Mouse (Mus musculus) E14TG2a.4 (cell line): ENCODE measurements around the gene Zfp697.
"Not testable (repeated sequence)": the region's sequence is repeated elsewhere in the genome, so short reads cannot be mapped to it uniquely, and the experiment has no call there.

Experiments
- H3K27me3 ChIP-seq: 2 replicates; pipeline ENCODE4 v1.6.1; 2014; ENCODE audit warnings: low read length, control low read depth; ENCODE audit not compliant: insufficient read depth
- H3K36me3 ChIP-seq: 2 replicates; pipeline ENCODE4 v1.6.1; 2014; ENCODE audit warnings: low read length, control low read depth; ENCODE audit not compliant: insufficient read depth
- H3K4me1 ChIP-seq: replicated peaks from 2 replicates; pipeline ENCODE4 v1.6.1; 2014; ENCODE audit warnings: low read depth, low read length, control low read depth
- H3K4me3 ChIP-seq: replicated peaks from 2 replicates; pipeline ENCODE4 v1.5.1; 2014; ENCODE audit warnings: mild to moderate bottlenecking, low read length
- H3K9me3 ChIP-seq: 2 replicates; pipeline ENCODE4 v1.6.1; 2014; ENCODE audit warnings: low read length, control low read depth

Zfp697 gene

GRCm38 (mm10) chr3:98471057-98471456, 88.8 kb downstream of the Zfp697 start:
- not testable (repeated sequence) for H3K9me3 ChIP-seq, H3K4me1 ChIP-seq, H3K4me3 ChIP-seq, H3K27me3 ChIP-seq, H3K36me3 ChIP-seq

GRCm38 (mm10) chr3:98471499-98471898, 89.2 kb downstream of the Zfp697 start:
- H3K27me3 ChIP-seq, H3K36me3 ChIP-seq, H3K4me1 ChIP-seq, H3K4me3 ChIP-seq, H3K9me3 ChIP-seq: not testable (repeated sequence)

- not testable (repeated sequence) for H3K9me3 ChIP-seq, H3K4me1 ChIP-seq, H3K4me3 ChIP-seq, H3K36me3 ChIP-seq, H3K27me3 ChIP-seq
Measured at GRCm38 (mm10) chr3:98494184-98494583, 111.9 kb downstream of the Zfp697 start.

GRCm38 (mm10) chr3:98495055-98495454, 112.8 kb downstream of the Zfp697 start:
- not testable (repeated sequence) for H3K4me3 ChIP-seq, H3K4me1 ChIP-seq, H3K9me3 ChIP-seq, H3K36me3 ChIP-seq, H3K27me3 ChIP-seq

GRCm38 (mm10) chr3:98496762-98497161, 114.5 kb downstream of the Zfp697 start:
- H3K4me3 ChIP-seq, H3K36me3 ChIP-seq, H3K27me3 ChIP-seq, H3K4me1 ChIP-seq, H3K9me3 ChIP-seq: not testable (repeated sequence)

- not testable (repeated sequence) for H3K4me1 ChIP-seq, H3K4me3 ChIP-seq, H3K36me3 ChIP-seq, H3K27me3 ChIP-seq, H3K9me3 ChIP-seq
Measured at GRCm38 (mm10) chr3:98497401-98497800, 115.1 kb downstream of the Zfp697 start.

- H3K27me3 ChIP-seq, H3K4me3 ChIP-seq, H3K9me3 ChIP-seq, H3K4me1 ChIP-seq, H3K36me3 ChIP-seq: not testable (repeated sequence)
Measured at GRCm38 (mm10) chr3:98507229-98507628, 125.0 kb downstream of the Zfp697 start.

GRCm38 (mm10) chr3:98510414-98510813, 128.2 kb downstream of the Zfp697 start, which contains the start of gene Hsd3b4:
Gene Hsd3b4 (minus strand): TSS chr3:98510514.
- not testable (repeated sequence) for H3K27me3 ChIP-seq, H3K36me3 ChIP-seq, H3K4me1 ChIP-seq, H3K4me3 ChIP-seq, H3K9me3 ChIP-seq

- not testable (repeated sequence) for H3K4me1 ChIP-seq, H3K9me3 ChIP-seq, H3K36me3 ChIP-seq, H3K4me3 ChIP-seq, H3K27me3 ChIP-seq
Measured at GRCm38 (mm10) chr3:98522779-98523178, 140.5 kb downstream of the Zfp697 start.

- not testable (repeated sequence) for H3K27me3 ChIP-seq, H3K4me1 ChIP-seq, H3K4me3 ChIP-seq, H3K9me3 ChIP-seq, H3K36me3 ChIP-seq
Measured at GRCm38 (mm10) chr3:98524552-98524951, 142.3 kb downstream of the Zfp697 start.

- H3K27me3 ChIP-seq, H3K4me1 ChIP-seq, H3K36me3 ChIP-seq, H3K4me3 ChIP-seq, H3K9me3 ChIP-seq: not testable (repeated sequence)
Measured at GRCm38 (mm10) chr3:98524978-98525377, 142.7 kb downstream of the Zfp697 start.

GRCm38 (mm10) chr3:98547641-98548040, 165.4 kb downstream of the Zfp697 start:
- H3K4me1 ChIP-seq, H3K27me3 ChIP-seq, H3K36me3 ChIP-seq, H3K4me3 ChIP-seq, H3K9me3 ChIP-seq: not testable (repeated sequence)

- H3K9me3 ChIP-seq, H3K4me1 ChIP-seq, H3K4me3 ChIP-seq, H3K27me3 ChIP-seq, H3K36me3 ChIP-seq: not testable (repeated sequence)
Measured at GRCm38 (mm10) chr3:98548495-98548894, 166.2 kb downstream of the Zfp697 start.

GRCm38 (mm10) chr3:98550215-98550614, 168.0 kb downstream of the Zfp697 start:
- H3K27me3 ChIP-seq, result not testable (repeated sequence)

GRCm38 (mm10) chr3:98550832-98551231, 168.6 kb downstream of the Zfp697 start:
- not testable (repeated sequence) for H3K27me3 ChIP-seq, H3K36me3 ChIP-seq, H3K4me3 ChIP-seq, H3K9me3 ChIP-seq, H3K4me1 ChIP-seq

More at GRCm38 (mm10) chr3:98550215-98550614, 168.0 kb downstream of the Zfp697 start:
- not testable (repeated sequence) for H3K4me1 ChIP-seq, H3K4me3 ChIP-seq, H3K9me3 ChIP-seq, H3K36me3 ChIP-seq
